Mouse (Mus musculus): ENCODE data around the gene Vasp. TPM values are rescaled to one million over a fixed set of nuclear protein-coding genes. Genes with fewer than 3 reads are reported as not detected.

The Vasp gene
- total RNA-seq, 1 experiment from 2014 or later, result 62.0 TPM

DNA sequence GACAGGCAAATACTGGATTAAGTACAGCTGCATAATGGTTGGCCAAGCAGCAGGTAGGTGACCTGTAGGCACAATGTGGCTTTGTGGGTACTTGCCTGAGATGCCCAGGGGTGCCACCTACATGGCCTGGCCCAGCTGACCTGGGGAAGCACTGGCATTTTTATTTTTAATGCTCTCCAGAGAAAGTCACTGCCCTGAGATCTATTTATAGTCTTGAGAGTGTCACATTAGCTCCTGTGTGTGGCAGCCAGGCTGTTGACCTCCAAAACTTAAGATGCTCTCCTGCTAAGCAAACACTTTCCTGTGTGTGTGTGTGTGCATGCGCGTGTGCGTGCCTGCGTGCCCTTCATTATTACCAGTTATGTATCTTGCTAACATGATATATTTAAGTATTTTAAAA lies 33.3 kb downstream of the Vasp start:
- DNase-seq, result no peak

DNA sequence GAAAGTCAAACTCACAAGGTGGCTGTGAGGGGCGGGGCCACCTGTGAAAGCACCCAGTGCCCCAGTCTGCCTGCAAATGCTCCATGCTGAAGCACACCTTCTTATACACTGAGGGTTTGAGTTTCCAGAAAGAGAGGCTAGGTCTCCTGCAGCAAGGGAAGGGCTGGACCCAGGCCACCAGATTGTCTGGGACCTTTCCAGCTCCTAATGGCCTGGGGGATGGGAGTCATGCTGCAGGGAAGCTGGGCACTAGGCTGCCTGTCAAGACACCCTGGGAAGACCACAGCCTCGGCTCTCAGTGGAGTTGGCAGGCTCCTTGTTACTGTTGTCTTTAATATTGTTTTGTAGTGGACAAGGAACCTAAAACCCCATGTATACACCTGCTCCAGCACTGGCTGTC lies 35.2 kb downstream of the Vasp start:
- DNase-seq, result no peak

DNA sequence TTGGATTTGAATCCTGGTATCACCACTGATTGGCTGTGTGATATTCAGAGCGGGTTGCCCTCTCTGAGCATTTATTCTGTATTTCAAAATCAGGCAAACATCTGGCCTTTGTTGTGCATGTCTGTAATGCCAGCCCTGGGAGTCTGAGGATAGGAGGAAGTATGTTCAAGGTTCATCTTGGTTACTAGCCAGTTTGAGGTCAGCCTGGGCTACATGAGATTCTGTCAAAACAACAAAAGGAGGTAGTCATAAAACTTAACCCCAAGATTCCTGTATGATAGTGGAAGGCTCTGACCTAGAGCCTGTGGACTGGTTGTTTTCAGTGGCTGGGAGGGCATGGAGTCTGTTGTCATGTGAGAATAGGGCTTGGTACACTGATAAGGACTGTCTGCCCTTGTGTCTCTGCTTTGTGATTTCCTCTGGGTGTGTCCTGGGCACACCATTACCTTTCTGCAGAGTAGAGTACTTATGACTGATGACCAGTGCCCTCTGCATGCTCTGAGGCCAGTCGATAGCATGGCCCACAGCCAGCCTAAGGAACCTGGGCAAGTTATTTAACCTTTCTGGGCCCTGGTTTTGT lies 36.4 kb downstream of the Vasp start:
- no peak for DNase-seq

DNA sequence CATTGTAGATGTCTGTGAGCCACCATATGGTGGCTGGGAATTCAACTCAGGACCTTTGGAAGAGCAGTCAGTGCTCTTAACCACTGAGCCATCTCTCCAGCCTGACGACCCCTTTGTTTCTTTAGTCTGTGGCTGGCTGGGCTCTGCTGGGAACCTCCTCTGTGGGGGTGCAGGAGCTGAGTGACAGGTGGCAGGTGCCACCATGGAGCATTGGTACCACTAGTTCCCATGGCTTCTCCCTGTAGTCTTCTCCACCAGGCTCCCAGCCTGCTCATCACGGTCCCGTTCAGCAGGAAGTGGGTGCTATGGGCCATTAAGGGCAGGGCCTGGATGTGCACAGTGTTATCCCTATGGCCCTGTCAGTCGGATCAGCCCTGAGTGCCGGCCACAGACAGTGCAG lies 37.0 kb downstream of the Vasp start:
- no peak for DNase-seq

GRCm38 (mm10) chr7:19231849-19232248 lies 39.8 kb downstream of the Vasp start:
- DNase-seq, result no peak

GRCm38 (mm10) chr7:19230899-19231298 lies 40.7 kb downstream of the Vasp start:
- no peak for DNase-seq

- no peak for DNase-seq
Observed at GRCm38 (mm10) chr7:19230041-19230580, 41.5 kb downstream of the Vasp start.

- DNase-seq, result no peak
Observed at GRCm38 (mm10) chr7:19229404-19229803, 42.2 kb downstream of the Vasp start.

GRCm38 (mm10) chr7:19228793-19229148 lies 42.8 kb downstream of the Vasp start:
- no peak for DNase-seq

DNA sequence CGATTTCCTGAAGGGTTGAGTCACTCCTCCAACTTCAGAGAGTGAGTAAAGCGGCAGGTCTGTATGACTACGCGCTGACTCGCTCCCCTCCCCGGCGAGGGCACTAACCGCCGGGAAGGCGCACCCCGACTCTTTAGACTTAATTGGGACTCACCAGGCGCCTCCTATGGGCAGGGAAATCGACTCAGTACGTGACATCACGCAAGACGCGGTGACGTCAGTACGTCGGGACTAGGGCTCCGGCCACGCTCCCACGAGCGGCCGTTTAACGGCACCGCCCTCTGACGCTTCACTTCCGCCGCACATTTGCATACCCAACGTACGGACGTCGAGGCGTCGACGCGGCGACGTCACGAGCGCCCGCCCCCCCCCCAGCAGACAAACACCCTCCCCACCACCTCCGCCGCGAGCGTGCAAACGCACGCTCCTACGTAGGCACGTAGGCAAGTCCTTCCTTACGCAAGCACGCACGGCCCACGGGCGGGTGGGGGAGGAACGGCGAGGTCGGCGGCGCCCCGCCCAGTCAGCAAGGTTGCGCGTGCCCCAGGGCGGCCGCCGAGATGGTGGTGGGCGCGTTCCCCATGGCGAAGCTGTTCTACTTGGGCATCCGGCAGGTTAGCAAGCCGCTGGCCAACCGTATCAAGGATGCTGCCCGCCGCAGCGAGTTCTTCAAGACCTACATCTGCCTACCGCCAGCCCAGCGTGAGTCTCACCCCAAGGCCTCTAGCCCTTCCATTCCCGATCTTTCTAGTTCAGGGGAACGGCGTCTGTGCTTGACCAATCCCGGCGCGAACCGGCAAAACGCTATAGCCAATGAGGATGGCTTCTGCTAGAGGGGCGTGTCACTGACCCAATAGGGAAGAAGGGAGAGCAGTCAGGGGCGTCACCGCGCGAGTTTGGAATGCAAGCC lies 43.5 kb downstream of the Vasp start, which contains the start of gene Opa3:
Opa3 (plus strand) TSS at position 452 of the 910 bp plus-strand sequence.
- DNase-seq, result peak; percentile 99

DNA sequence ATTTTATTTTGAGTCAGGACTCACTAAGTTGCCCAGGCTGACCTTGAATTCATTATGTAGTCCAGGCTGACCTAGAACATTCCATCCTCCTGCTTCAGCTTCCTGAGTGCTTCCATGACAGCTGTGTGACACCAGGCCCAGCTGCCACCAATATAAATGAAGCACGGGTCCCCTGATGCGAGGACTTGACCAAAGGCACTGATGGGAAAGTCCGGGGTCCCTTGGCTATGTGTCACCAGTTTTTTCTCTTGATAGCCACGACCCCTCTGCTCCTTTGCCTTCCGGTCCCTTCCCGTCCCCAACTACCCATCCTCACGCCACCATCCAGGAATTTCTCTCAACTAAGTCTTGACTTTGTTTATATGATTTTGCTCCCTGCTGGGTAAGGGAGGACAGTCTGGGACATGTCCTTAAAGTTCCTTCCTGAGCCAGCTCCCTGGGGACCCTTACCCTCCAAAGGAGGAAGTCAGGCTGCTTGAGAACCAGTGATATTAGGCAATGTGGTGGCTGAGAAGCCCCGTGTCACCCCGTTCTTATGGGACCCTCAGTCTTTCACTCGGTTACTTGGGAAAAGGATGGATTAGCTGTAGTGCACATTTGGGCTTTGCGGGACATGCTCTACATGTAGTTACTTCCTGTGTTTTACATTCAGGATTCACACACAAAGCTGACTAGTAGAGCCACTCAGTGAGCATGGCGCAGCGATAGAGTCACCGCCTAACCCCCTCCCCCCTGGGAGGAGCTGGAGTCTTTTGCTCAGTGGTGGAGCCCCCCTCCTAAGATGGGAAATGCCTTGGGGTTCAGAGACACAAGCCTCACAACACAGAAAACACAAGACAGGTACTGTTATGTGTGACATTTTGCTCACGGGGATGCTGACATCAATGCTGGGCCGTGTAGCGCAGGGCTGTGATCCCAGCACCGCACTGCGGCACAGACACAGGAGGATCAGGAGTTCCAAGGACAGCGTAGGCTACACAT lies 44.5 kb downstream of the Vasp start:
- peak; percentile 56 for DNase-seq

DNA sequence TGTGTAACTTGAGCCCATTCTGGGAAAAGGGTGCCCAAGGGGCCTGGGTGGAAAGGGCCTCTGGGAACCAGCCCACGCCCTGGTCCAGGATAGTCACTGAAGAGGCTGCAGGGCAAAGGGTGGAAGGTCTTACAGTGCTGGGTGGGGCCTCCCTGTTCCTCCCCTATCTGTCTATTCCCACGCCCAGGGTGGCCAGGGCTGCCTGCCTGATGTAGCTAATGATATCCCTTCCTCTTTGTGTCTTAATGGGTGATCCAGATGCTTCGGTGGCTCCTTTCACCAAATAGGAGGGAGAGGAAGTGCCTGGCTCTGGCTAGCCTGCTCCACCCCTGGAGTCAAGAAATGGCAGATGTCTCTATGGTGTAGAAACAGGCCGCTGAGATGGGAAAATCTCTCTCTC lies 46.7 kb downstream of the Vasp start:
- DNase-seq, result no peak

GRCm38 (mm10) chr7:19222875-19223274 lies 48.7 kb downstream of the Vasp start:
- no peak for DNase-seq

GRCm38 (mm10) chr7:19222189-19222588 lies 49.4 kb downstream of the Vasp start:
- DNase-seq, result no peak

- no peak for DNase-seq
Observed at GRCm38 (mm10) chr7:19220061-19220460, 51.6 kb downstream of the Vasp start.

GRCm38 (mm10) chr7:19217944-19218343 lies 53.7 kb downstream of the Vasp start:
- DNase-seq, result no peak

GRCm38 (mm10) chr7:19217492-19217891 lies 54.1 kb downstream of the Vasp start:
- DNase-seq, result no peak

- DNase-seq, result no peak
Observed at GRCm38 (mm10) chr7:19214940-19215339, 56.7 kb downstream of the Vasp start.

GRCm38 (mm10) chr7:19214369-19214768 lies 57.2 kb downstream of the Vasp start:
- DNase-seq, result no peak

DNA sequence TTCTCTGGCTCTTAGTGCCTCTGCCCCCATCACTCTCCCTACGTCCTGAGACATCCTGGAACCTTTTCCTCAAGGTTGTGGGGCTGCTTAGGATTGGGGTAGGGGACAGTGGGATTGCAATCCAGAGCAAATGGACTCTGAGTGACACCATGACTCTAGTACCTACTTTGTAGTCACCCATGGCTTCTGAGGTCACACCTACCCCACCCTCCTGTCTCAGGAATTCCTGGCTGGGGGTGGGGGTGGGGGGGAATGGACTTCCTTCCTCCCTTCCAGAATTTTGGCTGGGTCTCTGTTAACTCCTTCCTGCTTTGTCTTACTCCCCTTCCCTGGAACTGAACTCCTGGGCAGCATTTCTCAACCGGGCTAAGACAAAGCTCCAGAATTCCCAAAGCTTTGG lies 58.2 kb downstream of the Vasp start:
- no peak for DNase-seq

- DNase-seq, result peak; percentile 77
Observed at GRCm38 (mm10) chr7:19211996-19212755, 59.4 kb downstream of the Vasp start, which contains the start of gene Gpr4. Gene Gpr4 (plus strand): TSS chr7:19212538.
